Mouse (Mus musculus): ENCODE measurements around the gene Bbip1.
"Not testable (repeated sequence)": the region's sequence is repeated elsewhere in the genome, so short reads cannot be mapped to it uniquely, and the experiment has no call there.

DNA sequence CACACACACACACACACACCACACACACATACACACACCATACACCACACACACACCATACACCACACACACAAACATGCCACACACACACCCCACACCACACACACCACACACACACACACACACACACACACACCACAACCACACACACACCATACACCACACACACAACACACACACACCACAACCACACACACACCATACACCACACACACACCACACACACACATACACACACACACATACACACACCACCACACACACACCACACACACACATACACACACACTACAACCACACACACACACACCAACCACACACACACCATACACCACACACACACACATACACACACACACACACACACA is 37.7 kb downstream of the Bbip1 start:
- TF ChIP-seq CTCF (IDR thresholded peaks at IDR 0.05; ENCODE audit: extremely low read depth, insufficient read length, insufficient replicate concordance, low read depth, low read length); POLR2A (IDR thresholded peaks at IDR 0.05; ENCODE audit: low read depth, low read length): not testable (repeated sequence)
